Mouse (Mus musculus): ENCODE data around the gene Nmnat3. TPM values are rescaled to one million over a fixed set of nuclear protein-coding genes. Genes with fewer than 3 reads are reported as not detected.

The Nmnat3 gene
- polyA plus RNA-seq, 1 experiment from 2014 or later = 2.3 TPM

DNA sequence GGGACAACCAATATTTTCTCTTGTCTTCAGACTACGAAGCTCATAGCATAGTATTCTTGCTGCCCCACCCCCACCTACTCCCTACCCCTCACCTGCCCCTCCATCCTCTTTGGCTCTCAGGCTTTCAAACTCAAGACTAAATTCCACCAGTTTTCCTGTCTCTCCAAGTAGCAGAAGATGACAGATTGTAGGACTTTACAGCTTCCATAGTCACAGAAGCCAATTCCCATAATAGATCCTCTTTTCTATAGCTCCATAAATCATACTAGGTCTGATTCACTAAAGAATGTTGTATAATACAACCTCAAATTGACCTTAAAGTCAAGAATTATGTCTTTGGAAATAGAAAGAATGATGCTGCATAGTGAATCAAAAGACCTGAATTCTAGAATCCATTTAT, 3.4 kb downstream of the Nmnat3 start:
- no peak for ATAC-seq (ENCODE audit: low FRiP score)
- 94% methylated on average over 1 of the region's 1 CpGs for WGBS

DNA sequence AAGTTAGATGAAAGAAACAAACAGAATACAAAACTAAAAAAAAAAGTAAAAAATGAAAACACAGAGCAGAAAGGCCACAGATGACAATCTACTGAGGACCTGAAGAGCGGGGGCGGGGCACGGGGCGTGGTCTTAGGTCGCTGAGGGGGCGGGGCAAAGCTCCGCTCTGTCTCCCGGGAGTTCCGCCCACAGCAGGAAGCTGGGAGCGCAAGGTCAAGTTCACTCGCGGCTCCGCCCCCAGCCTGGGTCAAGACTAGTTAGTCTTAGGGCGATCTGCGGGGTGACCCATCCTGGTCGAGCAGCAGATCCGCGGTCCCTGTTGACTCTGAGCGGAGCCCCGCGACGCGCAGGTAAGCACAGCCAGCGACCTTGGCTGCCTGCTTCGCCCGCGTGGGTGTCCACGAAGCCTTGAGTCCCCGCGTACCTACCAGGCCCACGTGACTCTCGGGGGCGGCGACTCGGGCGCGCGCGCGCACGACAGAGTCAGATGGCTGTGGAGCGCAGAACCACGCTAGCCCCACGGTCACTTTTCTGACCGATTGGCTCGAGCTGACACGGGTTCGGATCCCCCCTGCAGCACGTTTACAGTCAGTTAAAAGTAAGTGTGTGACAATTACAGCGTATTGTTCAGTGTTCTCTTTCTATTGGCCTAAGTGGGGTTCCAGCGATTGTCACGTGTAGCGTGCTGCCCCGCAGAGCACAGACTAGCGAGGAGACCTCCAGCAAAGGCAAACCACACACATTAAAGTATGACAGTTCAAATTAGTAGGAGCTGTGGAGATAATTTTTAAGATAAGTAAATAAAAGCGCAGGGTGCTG, 9.4 kb downstream of the Nmnat3 start:
- peak overlapping the region; percentile 78 for H3K4me2 ChIP-seq (replicated peaks)
- H3K9ac ChIP-seq = peak overlapping the region; percentile 43; the same call in 1 of the 2 replicates
- WGBS = 2% methylated on average over 56 of the region's 56 CpGs
- H3K9me3 ChIP-seq (replicated peaks) = no peaks in the 10 kb centered on the region
- peaks cover 14% of the 10 kb centered on the region for H3K4me1 ChIP-seq
- peak; percentile 78 for ATAC-seq (ENCODE audit: low FRiP score)
- peak overlapping the region; percentile 50 for H3K4me3 ChIP-seq
- peaks cover 15% of the 10 kb centered on the region; the same call in 1 of the 2 replicates for H3K27me3 ChIP-seq
- H3K36me3 ChIP-seq = no peaks in the 10 kb centered on the region
- no peak overlapping the region for H3K27ac ChIP-seq

More for the DNA sequence above, 3.4 kb downstream of the Nmnat3 start:
- Histone ChIP-seq H3K9me3 (replicated peaks) (no peaks in the 10 kb centered on the region), H3K9ac (no peak overlapping the region), H3K4me2 (replicated peaks) (no peak overlapping the region), H3K27me3 (peaks cover 6% of the 10 kb centered on the region; the same call in 1 of the 2 replicates), H3K4me3 (no peak overlapping the region), H3K36me3 (no peaks in the 10 kb centered on the region), H3K4me1 (no peaks in the 10 kb centered on the region), H3K27ac (no peak overlapping the region)

DNA sequence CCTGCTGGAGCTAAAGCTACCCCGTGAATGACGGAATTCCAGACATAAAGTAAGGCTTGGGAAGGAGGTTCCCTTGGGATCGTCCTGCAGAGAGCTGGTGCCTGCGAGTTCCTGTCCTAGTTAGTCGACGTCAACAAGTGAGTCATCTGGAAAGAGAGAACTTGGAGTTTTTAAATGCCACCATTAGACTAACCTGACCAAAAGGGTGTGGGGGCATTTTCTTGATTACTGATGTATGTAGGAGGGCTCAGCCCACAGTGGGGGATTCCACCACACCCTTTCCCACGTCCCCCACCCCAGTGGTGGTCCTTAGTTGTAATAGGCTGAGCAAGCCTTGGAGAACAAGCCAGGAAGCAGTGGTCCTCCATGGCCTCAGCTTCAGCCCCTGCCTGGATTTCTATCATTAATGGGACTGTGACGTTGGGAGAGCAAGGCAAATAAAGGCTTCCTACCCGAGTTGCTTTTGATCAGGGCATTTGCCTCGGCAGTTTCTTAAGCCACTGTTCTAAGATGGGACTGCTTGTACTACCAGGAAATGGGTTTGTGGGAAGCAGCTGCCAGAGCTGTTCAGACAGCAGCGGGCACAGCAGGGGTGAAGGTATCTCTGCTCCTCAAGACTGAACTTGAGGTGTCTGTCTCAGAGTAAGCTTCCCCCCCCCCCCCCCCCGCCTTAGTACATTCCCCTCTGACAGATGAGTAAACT, 10.2 kb downstream of the Nmnat3 start:
- Histone ChIP-seq H3K4me2 (replicated peaks) (peak overlapping the region; percentile 78), H3K27me3 (peaks cover 15% of the 10 kb centered on the region; the same call in 1 of the 2 replicates), H3K9me3 (replicated peaks) (no peaks in the 10 kb centered on the region), H3K4me3 (peak overlapping the region; percentile 50), H3K36me3 (no peaks in the 10 kb centered on the region), H3K4me1 (peaks cover 14% of the 10 kb centered on the region), H3K27ac (no peak overlapping the region), H3K9ac (no peak overlapping the region)
- no peak for ATAC-seq (ENCODE audit: low FRiP score)
- 12% methylated on average over 12 of the region's 12 CpGs for WGBS

DNA sequence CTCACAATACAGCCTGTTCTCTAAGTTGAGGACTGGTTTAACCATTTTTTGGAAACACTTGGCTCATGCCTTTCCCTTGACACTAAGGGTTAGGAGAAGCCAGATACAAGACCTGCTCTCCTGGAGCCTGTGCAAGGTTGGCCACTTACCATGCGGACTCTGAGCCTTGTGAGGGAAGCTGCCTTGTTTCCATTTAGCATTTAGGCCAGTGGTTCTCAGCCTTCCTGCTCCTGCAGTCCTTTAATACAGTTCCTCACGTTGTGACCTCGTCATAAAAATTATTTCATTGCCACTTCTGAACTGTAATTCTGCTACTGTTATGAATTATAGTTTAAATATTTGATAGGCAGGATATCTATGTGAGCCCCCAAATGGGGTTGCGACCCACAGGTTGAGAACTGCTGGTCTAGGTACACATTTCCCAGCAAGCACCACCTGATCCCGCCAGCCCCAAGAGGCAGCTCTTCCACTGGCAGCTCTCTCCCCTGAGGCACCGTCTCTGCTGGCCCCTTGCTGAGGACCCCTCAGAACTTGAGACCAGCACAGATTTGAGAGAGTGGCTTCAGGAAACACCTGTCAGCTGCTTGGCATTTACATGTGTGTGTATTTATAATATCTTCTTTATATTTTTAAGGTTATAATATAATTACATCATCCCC, 10.8 kb downstream of the Nmnat3 start:
- ATAC-seq (ENCODE audit: low FRiP score) = no peak
- Histone ChIP-seq H3K9me3 (replicated peaks) (no peaks in the 10 kb centered on the region), H3K27ac (no peak overlapping the region), H3K4me1 (peaks cover 14% of the 10 kb centered on the region), H3K27me3 (peaks cover 15% of the 10 kb centered on the region; the same call in 1 of the 2 replicates), H3K4me3 (no peak overlapping the region), H3K9ac (no peak overlapping the region), H3K4me2 (replicated peaks) (no peak overlapping the region), H3K36me3 (no peaks in the 10 kb centered on the region)
- WGBS = 72% methylated on average over 6 of the region's 6 CpGs

DNA sequence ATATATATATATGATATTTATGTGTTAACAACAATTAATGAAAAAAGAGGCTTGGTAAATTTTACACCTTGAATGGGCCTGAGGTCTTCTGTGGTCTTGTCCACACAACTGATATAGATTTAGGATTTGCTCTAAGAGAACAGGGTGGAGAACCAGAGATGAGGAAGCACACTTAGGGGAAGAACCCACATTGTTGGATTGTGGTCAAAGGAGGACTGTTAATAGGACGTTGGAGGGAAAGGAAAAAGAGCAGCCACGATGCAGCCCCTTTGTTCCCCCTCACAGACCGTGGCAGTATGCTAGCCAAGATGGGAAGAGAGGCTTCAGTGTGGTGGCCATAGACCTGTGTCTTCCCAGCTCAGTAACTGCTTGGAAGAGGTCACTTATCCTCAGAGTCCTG, 11.5 kb downstream of the Nmnat3 start:
- WGBS = 69% methylated on average over 3 of the region's 3 CpGs

DNA sequence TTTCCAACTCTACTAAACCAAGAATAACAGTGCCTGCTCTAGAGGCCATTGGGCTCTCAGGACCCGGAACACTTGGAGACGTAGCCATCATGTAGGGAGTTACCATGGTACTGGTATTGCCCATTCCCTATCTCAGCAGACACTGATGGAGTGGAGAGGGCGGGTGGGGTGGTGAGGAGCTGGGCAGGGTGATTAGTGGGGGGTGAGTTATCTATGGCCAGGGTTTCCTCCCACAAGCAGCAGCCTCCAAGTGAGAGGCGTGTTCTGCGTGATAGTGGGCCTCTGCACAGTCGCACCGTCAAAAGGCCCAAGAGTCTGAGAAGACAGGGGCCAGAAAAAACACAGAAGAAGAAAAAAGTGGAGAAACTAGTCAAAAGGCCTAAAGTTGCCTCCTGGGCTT, 12.0 kb downstream of the Nmnat3 start:
- Histone ChIP-seq H3K27me3 (peaks cover 9% of the 10 kb centered on the region; the same call in 1 of the 2 replicates), H3K36me3 (no peaks in the 10 kb centered on the region), H3K4me2 (replicated peaks) (no peak overlapping the region), H3K9ac (no peak overlapping the region), H3K4me1 (peaks cover 14% of the 10 kb centered on the region), H3K4me3 (no peak overlapping the region), H3K27ac (no peak overlapping the region), H3K9me3 (replicated peaks) (no peaks in the 10 kb centered on the region)
- ATAC-seq (ENCODE audit: low FRiP score) = no peak
- WGBS = 90% methylated on average over 7 of the region's 7 CpGs

More for the DNA sequence above, 11.5 kb downstream of the Nmnat3 start:
- peaks cover 14% of the 10 kb centered on the region for H3K4me1 ChIP-seq
- no peaks in the 10 kb centered on the region for H3K9me3 ChIP-seq (replicated peaks)
- H3K27ac ChIP-seq = no peak overlapping the region
- H3K4me2 ChIP-seq (replicated peaks) = no peak overlapping the region
- H3K4me3 ChIP-seq = no peak overlapping the region
- peaks cover 10% of the 10 kb centered on the region; the same call in 1 of the 2 replicates for H3K27me3 ChIP-seq
- no peaks in the 10 kb centered on the region for H3K36me3 ChIP-seq
- ATAC-seq (ENCODE audit: low FRiP score) = no peak
- no peak overlapping the region for H3K9ac ChIP-seq

DNA sequence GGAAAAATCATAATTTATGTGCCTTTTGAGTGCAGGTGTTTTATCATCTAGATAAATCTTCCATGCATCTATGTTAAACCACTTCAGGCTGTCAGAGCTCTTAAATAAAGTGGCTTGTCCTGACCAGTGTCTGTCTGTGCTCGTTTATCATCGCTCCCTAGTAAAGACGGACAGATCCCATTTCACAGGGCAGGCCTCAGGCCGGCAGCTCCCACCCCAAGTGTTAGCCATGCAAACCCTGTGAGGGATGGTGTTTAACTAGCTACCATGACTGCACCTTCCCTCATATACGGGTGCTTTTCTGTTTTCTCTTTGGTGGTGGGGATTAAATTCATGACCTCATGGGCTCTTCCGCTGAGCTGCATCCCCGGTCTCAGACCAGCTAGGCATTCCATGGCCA, 13.3 kb downstream of the Nmnat3 start:
- H3K9me3 ChIP-seq (replicated peaks) = no peaks in the 10 kb centered on the region
- no peaks in the 10 kb centered on the region for H3K36me3 ChIP-seq
- no peak overlapping the region for H3K4me2 ChIP-seq (replicated peaks)
- H3K4me3 ChIP-seq = no peak overlapping the region
- H3K4me1 ChIP-seq = peaks cover 14% of the 10 kb centered on the region
- ATAC-seq (ENCODE audit: low FRiP score) = no peak
- H3K27ac ChIP-seq = no peak overlapping the region
- no peak overlapping the region for H3K9ac ChIP-seq
- H3K27me3 ChIP-seq = peaks cover 9% of the 10 kb centered on the region; the same call in 1 of the 2 replicates
- WGBS = 73% methylated on average over 7 of the region's 7 CpGs

DNA sequence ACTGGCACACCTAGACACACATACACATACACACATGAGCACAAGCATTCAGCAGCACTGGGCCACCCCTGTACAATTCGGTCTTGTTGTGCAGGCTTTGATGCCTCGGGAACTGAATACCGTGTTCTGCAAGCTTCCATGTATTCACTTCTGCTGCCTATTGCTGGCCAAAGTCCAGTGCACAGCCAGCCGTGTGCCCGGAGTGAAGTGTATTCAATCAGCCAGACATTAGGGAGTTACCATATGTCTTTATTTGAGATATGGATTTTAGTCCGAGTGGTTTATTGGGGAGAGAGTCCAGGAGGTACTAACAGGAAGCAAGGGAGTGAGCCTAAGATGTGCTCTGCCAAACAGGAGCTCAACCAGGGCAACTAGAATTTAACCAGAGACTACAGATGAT, 19.8 kb downstream of the Nmnat3 start:
- Histone ChIP-seq H3K4me1 (0 out of 2 replicates have a peak, but pooled peaks cover 5% of the 10 kb centered on the region), H3K36me3 (no peaks in the 10 kb centered on the region), H3K4me2 (replicated peaks) (no peak overlapping the region), H3K27me3 (no peaks in the 10 kb centered on the region), H3K4me3 (no peak overlapping the region), H3K9me3 (replicated peaks) (no peaks in the 10 kb centered on the region), H3K9ac (no peak overlapping the region), H3K27ac (no peak overlapping the region)
- ATAC-seq (ENCODE audit: low FRiP score) = no peak
- WGBS = 89% methylated on average over 6 of the region's 6 CpGs

DNA sequence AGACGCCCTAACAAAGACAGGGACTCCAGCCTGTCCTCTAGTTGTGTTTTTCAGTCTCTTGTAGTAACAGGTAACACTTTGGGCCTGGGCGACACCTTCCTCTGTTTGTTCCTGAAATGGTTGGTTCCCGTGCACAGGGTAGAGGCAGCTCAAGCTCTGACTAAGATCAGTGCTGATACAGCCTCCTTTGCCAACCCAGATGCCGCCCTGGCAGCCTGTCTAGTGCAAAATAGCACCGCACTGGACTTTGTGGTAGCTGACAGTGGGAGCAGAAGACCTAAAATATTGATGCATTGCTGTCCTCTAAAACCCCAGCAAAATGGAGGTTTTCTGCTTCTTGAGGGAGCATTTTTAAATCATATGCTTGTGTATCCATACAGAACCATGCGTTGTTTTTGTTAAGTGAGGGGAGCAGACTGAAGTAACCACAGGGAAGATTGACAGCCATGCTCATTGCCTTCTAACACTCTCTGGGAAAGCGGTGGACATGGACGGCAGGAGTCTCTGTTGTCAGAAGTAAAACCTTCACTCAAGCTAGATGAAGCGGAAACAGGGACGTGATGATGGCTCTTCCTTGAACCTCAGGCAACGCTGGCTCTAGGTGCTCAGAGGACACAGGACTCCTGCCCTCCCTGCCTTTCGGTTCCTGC, 24.2 kb downstream of the Nmnat3 start:
- Histone ChIP-seq H3K9me3 (replicated peaks) (no peaks in the 10 kb centered on the region), H3K4me1 (0 out of 2 replicates have a peak, but pooled peaks cover 5% of the 10 kb centered on the region), H3K36me3 (no peaks in the 10 kb centered on the region), H3K4me3 (no peak overlapping the region), H3K4me2 (replicated peaks) (no peak overlapping the region), H3K27me3 (peaks cover 3% of the 10 kb centered on the region; the same call in 1 of the 2 replicates), H3K27ac (no peak overlapping the region), H3K9ac (no peak overlapping the region)
- 76% methylated on average over 12 of the region's 12 CpGs for WGBS
- no peak for ATAC-seq (ENCODE audit: low FRiP score)

DNA sequence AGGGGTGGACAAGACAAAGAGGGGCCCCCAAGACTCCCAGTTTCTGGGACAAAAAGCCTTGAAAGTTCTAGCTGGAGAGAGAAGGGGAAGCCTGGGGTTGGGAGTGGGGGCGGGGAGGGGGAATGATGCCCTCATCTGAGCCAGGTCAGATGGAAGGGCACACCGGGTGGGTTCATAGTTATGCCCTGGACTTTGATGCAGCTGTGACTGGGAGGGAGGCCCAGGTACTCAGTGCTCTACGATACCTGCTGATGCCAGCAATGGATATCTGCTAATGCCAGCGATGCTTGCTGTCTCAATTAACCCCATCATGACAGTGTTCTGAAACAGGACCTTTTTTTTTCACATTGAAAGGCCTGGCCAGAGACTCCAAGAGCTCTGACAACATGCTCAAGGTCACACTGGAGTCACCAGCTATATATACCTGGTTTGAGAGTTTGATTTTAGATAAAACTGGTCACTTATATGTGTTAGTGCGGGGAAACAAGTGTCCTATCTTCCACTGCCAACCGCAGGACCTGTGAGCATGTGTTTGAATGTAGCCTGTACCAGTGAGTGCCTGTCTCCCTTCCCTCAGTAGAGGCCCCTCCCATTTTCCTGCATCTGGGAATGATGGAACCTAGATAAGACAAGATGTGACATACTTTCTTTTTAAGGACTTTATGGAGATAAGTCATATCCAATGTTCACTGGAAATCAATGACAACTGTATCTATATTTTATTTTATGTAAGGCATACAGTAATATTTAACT, 25.6 kb downstream of the Nmnat3 start:
- Histone ChIP-seq H3K9ac (no peak overlapping the region), H3K27ac (no peak overlapping the region), H3K9me3 (replicated peaks) (no peaks in the 10 kb centered on the region), H3K27me3 (peaks cover 3% of the 10 kb centered on the region; the same call in 1 of the 2 replicates), H3K36me3 (no peaks in the 10 kb centered on the region), H3K4me3 (no peak overlapping the region), H3K4me2 (replicated peaks) (no peak overlapping the region), H3K4me1 (peaks cover under 1% of the 10 kb centered on the region; the same call in 1 of the 2 replicates)
- WGBS = 83% methylated on average over 6 of the region's 6 CpGs
- ATAC-seq (ENCODE audit: low FRiP score) = no peak

DNA sequence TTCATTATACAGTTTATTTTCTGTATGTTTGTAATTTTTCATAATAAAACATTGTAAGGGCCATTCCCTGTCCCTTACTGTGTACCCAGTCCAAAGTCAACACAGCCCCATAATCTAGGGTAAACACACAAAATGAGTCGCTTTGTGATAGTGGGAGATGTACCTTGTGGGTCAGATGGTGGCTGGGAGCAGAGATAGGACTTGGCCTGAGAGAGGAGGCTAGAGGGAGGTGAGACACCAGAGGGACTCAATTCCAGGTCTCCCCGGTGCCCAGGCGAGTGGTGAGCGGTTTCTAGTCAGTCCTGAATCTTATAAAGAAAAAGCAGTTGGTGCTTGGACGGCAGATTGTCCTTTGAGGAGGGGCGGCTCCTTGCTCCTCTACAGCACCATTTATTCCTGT, 26.4 kb downstream of the Nmnat3 start:
- Histone ChIP-seq H3K4me3 (no peak overlapping the region), H3K36me3 (no peaks in the 10 kb centered on the region), H3K9me3 (replicated peaks) (no peaks in the 10 kb centered on the region), H3K27ac (no peak overlapping the region), H3K4me2 (replicated peaks) (no peak overlapping the region), H3K4me1 (peaks cover 7% of the 10 kb centered on the region; the same call in 1 of the 2 replicates), H3K27me3 (peaks cover 3% of the 10 kb centered on the region; the same call in 1 of the 2 replicates), H3K9ac (no peak overlapping the region)
- no peak for ATAC-seq (ENCODE audit: low FRiP score)
- WGBS = 88% methylated on average over 6 of the region's 6 CpGs

Measured in hindbrain, embryonic 12.5 days (tissue).